Mouse (Mus musculus) MEL (cell line): ENCODE results near the gene Nr4a1.

Experiments
- CTCF ChIP-seq, 3 experiments: IDR thresholded peaks in 2 of 3; conservative IDR thresholded peaks in 1 of 3; 2 replicates each; pipeline ENCODE4 v1.5.1; 2011 to 2012; ENCODE audit warnings: low read length in 3 of 3, low read depth in 2 of 3, mild to moderate bottlenecking in 2 of 3, improper control_type of control experiment in 1 of 3, inconsistent platforms in 1 of 3, mixed read lengths in 1 of 3, moderate library complexity in 1 of 3; ENCODE audit not compliant: control insufficient read depth in 1 of 3, insufficient read depth in 1 of 3, poor library complexity in 1 of 3, severe bottlenecking in 1 of 3
- EP300 ChIP-seq, 2 experiments: IDR thresholded peaks; 2 replicates each; pipeline ENCODE4 v1.6.1; 2011; ENCODE audit warnings: improper control_type of control experiment in 2 of 2, low read length in 2 of 2, low read depth in 1 of 2, mild to moderate bottlenecking in 1 of 2
- TAL1 ChIP-seq: IDR thresholded peaks from 2 replicates; pipeline ENCODE4 v1.6.1; 2012; ENCODE audit warnings: mild to moderate bottlenecking, inconsistent platforms, low read length, moderate library complexity, mixed read lengths
- TCF12 ChIP-seq: IDR thresholded peaks from 2 replicates; pipeline ENCODE4 v1.6.1; 2014; ENCODE audit warnings: low read depth, mild to moderate bottlenecking, inconsistent platforms, low read length, improper control_type of control experiment, moderate library complexity
- ZNF384 ChIP-seq: IDR thresholded peaks from 2 replicates; pipeline ENCODE4 v1.6.1; 2012; ENCODE audit warnings: low read depth, mild to moderate bottlenecking, inconsistent platforms, low read length, improper control_type of control experiment

GRCm38 (mm10) chr15:101246231-101247154 lies 7.6 kb upstream of the Nr4a1 start:
- TF ChIP-seq ZNF384, result no peak
- TF ChIP-seq CTCF (IDR thresholded peaks at IDR 0.05 in 2 of 3, conservative IDR thresholded peaks at IDR 0.05 in 1 of 3; ENCODE audit: control insufficient read depth in 1 of 3, insufficient read depth in 1 of 3, low read depth in 2 of 3, low read length in 3 of 3, poor library complexity in 1 of 3, severe bottlenecking in 1 of 3), result no peak; a peak in 1 of 6 replicates
- no peak for TF ChIP-seq TAL1
- peak in 1 of 2 experiments; percentile 40; a peak in 2 of 4 replicates for TF ChIP-seq EP300 (IDR thresholded peaks at IDR 0.05; ENCODE audit: low read depth in 1 of 2, low read length in 2 of 2)
- peak; percentile 53 for TF ChIP-seq TCF12
